Mouse (Mus musculus) splenic B cell, adult 2 months (primary cell): ENCODE data around the gene Maff.

ENCODE experiments used
- DNase-seq: peaks from one replicate; pipeline ENCODE4 v3.0.0-alpha.2; 2011; ENCODE audit warnings: low read depth, low spot score
- H3K27me3 ChIP-seq: 2 replicates; pipeline ENCODE4 v1.6.1; 2012; ENCODE audit warnings: mild to moderate bottlenecking, low read length, moderate library complexity, mixed read lengths; ENCODE audit not compliant: control insufficient read depth, poor library complexity, insufficient read depth, severe bottlenecking
- H3K36me3 ChIP-seq: 2 replicates; pipeline ENCODE4 v1.6.1; 2012; ENCODE audit warnings: mild to moderate bottlenecking, low read length, moderate library complexity, mixed read lengths; ENCODE audit not compliant: control insufficient read depth, poor library complexity, insufficient read depth, severe bottlenecking

Maff gene

DNA sequence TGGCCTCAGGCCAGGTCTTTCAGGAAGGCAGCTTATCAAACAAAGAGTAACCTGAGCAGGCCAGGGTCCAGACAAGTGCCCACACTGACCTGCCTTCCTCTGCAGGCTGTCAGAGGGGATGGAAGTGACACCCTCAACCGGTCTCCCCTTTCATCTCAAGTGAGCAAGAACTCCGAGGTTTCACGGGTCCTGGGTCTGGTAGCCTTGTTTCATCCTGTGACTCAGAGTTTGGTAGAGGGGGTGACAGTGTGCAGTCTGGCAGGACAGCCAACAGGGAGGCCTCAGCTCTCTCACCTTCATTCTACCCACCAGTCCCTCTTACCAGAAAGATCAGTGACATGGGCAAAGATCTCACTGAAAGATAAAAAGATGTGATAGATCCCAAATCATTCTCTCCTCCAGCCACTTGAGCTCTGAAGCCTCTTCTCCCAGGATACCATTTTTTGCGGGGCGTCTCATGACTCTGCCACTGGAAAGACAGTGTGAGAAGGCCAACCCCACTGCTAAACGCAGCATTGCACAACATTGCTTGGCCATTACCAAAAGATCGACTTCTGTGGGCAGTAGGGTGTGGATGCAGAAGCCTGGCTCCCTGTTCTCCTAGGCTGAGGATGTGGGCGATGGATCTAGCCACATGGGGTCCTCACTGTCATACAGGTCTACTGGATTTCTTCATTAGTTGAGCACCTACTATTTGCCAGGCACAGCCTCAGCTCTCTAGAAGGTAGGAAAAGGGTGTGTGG is at the start of gene Maff:
Gene Maff, plus strand, starts transcription at position 571 of the 743 bp plus-strand sequence.
- Histone ChIP-seq H3K36me3 (no peaks in the 10 kb centered on the region), H3K27me3 (no peaks in the 10 kb centered on the region)
- peak; percentile 34 for DNase-seq

DNA sequence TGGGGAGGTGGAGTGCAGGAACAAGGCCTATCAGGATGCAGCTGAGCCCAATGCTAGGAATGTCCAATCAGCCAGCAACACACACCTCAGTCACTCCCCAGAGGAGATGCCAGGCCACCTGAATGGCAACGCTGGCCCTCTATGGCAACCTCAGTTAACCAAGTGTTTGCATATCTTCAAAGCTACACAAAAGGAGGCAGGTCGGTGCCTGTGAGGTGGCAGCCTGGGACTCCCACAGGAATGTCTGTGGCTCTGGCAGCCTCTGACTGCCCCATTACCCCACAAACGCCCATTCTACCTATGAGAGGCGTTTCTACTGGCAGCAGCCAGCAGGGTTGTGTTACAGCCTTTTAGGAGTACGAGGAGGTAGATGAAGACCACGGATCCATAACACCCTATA is 47.9 kb upstream of the Maff start:
- Histone ChIP-seq H3K27me3 (no peaks in the 10 kb centered on the region), H3K36me3 (no peaks in the 10 kb centered on the region)
- no peak for DNase-seq

DNA sequence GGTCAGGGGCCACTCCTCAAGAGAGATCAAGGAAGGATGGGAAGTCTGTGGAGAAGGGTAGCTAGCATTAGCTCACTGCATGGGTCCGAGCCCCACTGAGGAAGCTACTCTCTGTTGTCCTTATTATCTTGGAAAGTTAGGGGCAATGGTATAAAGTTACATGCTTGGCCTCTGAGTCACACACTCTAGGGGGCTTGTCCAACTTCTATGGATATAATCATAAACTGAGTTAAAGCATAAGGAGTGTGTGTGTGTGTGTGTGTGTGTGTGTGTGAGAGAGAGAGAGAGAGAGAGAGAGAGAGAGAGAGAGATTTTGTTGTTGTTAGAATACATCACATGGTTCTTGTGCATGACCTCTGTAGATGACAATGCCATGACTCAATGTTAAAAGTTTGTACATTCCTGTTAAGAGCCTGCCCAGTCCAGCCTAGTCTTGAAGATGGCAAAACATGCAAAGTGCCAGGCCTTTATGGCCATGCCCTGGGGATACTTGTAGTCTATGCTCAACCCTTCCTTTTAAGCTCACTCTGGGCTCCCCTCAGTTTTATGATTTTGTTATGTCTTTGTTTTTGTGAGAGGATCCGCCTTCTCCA is 46.8 kb upstream of the Maff start:
- Histone ChIP-seq H3K36me3 (no peaks in the 10 kb centered on the region), H3K27me3 (no peaks in the 10 kb centered on the region)
- DNase-seq: no peak

DNA sequence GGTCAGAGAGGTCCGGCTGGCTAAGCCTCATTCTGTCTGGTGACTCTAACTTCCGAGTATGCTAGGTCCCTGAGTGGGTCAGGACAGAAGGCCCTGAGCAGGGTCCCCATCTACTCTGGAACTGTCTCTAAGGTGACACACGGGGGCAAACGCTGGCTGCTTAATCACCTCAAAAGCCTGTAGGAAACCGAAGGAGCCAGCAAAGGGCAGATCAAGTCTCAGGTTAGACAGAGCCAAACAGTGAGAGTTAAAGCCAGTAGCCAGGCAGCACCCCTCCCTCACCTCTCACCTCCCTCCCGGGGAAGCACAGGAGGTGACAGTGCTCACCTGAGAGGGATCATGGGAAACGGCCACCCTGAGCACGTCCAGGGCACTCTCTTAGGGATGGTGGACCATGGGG is 42.7 kb upstream of the Maff start:
- no peaks in the 10 kb centered on the region; the same call in 1 of the 2 replicates for H3K36me3 ChIP-seq
- no peak for DNase-seq
- H3K27me3 ChIP-seq: no peaks in the 10 kb centered on the region

DNA sequence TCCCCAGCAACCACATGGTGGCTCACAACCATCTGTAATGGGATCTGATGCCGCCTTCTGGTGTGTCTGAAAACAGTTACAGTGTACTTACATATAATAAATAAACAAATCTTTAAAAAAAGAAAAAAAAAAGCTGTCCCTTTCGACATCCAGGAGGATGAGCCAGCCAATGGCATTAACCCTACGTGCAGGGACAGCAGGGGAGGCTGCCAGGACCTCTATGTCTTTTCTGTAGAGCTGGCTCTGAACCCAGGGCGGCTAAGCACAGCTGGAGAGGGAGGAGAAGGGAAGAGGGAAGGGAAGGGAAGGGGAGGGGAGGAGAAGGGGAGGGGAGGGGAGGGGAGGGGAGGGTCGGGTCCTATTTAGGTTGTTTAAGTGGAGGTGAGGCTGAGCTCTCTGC is 41.6 kb upstream of the Maff start:
- DNase-seq: no peak
- no peaks in the 10 kb centered on the region for H3K27me3 ChIP-seq
- H3K36me3 ChIP-seq: no peaks in the 10 kb centered on the region; the same call in 1 of the 2 replicates

DNA sequence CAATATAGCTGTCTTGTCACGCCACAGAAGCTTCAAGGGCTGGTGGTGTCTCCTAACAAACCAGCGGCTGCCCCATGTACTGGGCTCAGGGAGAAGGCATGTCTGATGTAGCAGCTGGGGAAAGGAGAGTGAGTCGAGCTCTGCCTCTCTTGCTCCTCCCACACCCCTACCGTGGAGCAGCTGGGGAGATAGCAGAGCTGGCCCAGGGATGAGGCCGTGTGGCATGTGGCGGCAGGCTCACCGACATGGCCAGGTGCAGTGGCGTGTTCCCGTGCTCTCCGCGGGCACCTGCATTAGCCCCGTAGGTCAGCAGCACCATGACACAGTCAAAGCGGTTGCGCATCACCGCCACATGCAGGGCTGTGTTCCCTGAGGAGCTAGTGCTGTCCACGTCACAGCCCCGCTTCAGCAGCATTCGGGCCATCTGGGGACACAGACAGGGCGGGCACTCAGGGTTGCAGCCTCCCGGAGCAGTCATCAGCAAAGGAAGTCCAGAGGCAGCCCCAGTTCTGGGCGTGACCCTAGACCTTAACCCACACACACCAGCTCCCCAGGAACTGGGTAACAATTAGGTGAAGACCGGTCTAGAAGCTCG is 40.3 kb upstream of the Maff start:
- H3K36me3 ChIP-seq: peaks cover 4% of the 10 kb centered on the region
- no peak for DNase-seq

DNA sequence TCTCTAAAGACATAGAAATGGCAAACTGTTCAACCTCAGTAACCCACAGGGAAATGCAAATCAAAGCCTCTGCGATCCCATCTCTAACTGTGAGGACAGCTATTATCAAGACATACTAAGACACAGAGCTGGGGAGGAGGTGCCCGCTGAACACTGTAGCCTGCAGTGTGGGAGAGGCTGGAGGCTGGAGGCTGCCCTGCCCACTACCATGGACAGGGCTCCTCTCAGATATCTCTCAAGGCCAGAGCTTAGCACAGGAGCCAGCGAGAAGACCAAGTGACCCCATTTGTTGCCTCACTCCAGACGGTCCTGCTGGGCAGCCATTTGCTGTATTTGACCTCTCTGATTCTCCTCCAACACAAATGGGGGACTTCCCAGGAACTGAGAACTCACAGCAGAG is 38.6 kb upstream of the Maff start:
- peaks cover 4% of the 10 kb centered on the region for H3K36me3 ChIP-seq
- no peak for DNase-seq
- H3K27me3 ChIP-seq: no peaks in the 10 kb centered on the region

More for the DNA sequence above, 40.3 kb upstream of the Maff start:
- no peaks in the 10 kb centered on the region for H3K27me3 ChIP-seq

DNA sequence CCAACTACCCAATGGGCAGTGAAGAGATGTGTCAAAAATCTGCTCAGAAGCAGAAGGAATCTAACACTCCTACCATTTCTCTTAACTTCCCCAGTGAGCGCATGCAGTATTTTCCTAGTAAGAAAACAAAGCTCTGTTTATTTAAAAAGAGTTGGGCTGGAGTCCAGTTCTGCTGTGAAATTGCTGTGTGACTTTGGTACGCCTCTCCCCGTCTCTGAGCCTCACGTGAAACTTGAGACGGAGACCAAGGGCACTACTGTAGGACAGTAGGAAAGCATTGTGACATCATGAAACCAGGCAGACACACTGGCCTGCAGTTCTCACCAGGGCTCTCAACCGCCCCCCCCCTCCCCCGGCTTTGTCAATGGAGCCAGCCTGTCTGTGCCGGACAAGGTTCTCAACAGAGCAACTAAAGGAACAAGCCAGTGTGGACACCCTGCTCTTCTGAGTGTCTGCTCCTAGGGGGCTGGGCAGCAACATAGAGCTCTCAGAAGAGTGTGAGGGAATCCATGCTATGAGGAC is 32.5 kb upstream of the Maff start:
- no peak for DNase-seq
- peaks cover 4% of the 10 kb centered on the region; the same call in 1 of the 2 replicates for H3K36me3 ChIP-seq

DNA sequence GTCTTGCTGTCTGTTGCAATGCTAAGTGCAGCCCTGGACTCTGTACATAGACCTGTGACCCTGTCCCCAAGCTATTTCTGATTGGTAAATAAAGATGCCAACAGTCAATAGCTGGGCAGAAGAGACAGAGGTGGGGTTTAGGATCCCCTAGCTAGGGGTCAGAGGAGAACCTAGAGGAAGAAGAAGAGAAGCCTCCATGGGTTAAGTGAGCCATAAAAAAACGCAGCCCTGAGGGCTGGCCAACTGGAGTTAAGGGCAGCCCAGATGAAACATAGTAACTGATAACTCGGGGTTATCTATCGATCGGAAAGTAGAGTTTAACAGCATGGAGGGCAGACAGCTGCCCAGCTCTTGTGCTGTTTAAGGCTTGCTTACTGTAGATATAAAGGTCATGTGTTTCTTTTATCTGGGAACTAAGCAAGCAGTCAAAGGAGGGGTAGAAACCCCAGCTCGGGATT is 24.7 kb upstream of the Maff start:
- H3K27me3 ChIP-seq: no peaks in the 10 kb centered on the region
- H3K36me3 ChIP-seq: no peaks in the 10 kb centered on the region
- DNase-seq: no peak

More for the DNA sequence above, 32.5 kb upstream of the Maff start:
- H3K27me3 ChIP-seq: no peaks in the 10 kb centered on the region

DNA sequence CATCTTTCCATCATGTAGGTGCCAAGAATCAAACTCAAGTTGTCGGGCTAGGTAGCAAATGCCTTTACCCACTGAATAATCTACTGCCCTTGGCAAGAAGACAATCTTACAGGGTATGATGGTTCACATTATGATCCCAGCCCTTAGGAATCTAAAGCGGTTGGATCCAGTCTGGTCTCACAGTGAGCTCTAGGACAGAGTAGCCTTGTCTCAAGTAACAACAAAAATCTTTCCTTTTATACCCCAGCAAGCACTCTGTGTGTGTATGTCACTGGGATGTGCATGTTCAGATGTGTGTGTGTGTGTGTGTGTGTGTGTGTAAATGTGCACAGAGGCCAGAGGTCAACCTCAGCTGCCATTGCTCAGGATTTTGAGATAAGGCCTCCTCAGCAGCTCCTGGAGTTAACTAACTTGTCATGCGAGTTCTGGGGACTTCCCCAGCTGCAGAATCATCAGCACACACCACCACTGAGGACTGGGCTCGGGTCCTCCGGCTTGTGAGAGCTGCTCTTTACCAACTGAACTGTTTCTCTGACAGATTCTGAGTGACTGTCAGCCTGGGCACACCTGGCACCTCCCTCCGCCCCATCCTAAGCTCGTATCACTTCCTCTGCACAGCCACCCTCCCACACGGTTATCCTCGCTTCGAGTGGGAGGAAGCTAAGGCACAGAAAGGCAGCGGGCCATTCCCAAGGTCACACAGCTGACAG is 24.0 kb upstream of the Maff start:
- peak; percentile 49 for DNase-seq
- Histone ChIP-seq H3K36me3 (no peaks in the 10 kb centered on the region), H3K27me3 (no peaks in the 10 kb centered on the region)

DNA sequence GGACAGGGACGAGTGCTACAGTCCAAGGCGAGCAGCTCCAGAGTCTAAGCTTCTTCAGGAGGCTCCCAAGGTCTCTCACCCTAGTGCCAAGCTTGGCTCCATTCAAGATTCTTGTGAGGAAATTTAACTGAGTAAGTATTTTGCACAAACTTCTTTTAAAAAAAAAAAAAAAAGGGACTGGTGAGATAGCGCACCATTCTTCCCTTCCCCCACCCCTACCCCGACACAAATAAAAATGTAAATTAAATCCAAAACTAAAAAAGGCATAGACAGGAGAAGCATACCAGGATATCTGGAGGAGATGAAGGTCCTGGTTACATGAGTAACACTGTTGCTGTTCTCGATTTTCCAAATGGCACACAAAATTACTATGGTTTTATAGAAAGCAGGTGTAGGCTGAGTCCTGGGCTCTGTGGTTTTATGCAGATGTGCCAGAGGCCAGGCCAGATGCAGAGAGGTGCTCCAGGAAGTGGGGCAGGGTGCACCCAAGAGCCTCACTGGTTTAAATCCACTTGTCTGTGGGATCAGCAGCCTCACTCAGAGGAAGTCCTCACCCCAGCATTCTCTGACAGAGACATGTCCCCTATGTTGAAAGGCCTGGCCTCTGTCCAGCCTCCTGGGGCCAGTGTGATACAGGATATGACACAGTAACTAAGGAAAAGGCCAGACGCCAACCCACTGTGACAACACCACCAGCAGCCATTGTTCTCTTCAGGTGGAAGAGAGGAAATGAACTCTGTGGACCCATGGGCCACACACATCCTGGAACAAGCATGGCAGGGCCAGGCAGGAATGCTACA is 23.2 kb upstream of the Maff start:
- no peaks in the 10 kb centered on the region for H3K27me3 ChIP-seq
- DNase-seq: peak; percentile 58
- H3K36me3 ChIP-seq: no peaks in the 10 kb centered on the region

DNA sequence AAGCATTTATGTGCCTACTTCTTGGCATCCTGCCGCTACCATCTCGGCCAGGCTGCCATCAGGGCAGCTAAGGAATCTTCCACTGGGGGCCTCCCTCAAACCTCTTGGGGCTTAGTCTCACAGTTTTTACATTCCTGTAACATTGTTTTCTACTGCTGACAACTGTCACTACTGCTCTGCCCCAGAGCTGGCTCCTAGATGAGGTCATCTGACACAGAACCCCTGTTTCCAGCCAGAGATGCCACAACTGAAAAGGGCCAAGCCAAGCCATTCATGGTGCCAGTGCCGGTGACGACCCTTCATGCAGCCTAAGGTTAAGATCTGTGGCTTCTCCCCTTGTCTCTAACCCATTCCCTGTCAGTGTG is 22.6 kb upstream of the Maff start:
- H3K27me3 ChIP-seq: no peaks in the 10 kb centered on the region
- no peak for DNase-seq
- no peaks in the 10 kb centered on the region for H3K36me3 ChIP-seq

DNA sequence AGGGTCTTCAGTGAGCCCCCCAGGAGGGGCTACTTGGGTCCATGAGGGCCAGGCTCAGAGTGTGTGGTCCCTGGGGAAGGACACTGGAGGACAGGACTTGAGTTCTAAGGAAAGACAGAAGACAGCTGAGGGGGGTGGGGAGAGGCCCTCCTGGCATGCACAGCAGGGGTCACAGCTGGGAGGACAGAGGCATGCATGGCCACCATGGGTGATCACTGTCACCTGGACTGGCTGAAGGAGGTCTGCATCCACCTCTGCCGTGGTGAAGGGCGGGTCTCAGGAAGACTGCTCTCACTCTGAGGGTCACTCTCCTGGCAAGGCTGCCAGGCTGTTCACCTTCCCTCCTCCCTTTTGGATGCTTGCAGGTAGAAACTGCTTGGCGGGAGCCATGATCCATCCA is 22.0 kb upstream of the Maff start:
- Histone ChIP-seq H3K27me3 (no peaks in the 10 kb centered on the region), H3K36me3 (no peaks in the 10 kb centered on the region)
- no peak for DNase-seq

DNA sequence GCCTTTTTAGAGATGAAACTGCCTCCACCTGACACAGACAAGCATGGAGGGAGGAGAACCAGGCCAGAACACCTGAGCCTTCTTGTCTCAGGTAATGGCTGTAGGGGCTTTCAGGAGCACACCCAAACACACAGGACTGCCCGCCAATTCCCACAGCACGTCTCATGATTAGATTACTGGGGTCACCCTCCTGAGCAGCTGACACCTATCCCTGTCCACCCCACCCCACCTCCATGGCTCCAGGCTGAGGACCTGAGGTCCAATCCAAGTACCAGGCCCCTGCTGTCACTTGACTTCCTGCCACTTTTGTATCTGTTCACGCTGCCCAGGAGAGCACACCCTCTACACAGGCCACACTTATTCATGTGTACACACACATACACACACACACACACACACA is 20.7 kb upstream of the Maff start:
- Histone ChIP-seq H3K27me3 (no peaks in the 10 kb centered on the region), H3K36me3 (no peaks in the 10 kb centered on the region)
- DNase-seq: no peak
